Mouse (Mus musculus) stomach, postnatal 0 days (tissue): ENCODE measurements around the gene Sox6.

Experiments used
- CTCF ChIP-seq: IDR thresholded peaks from 2 replicates; pipeline ENCODE4 v1.5.1; 2016; ENCODE audit warnings: antibody characterized with exemption, low read depth, mild to moderate bottlenecking, moderate library complexity
- EP300 ChIP-seq: optimal IDR thresholded peaks from 2 replicates; pipeline ENCODE3; 2016; ENCODE audit warnings: antibody characterized with exemption

DNA sequence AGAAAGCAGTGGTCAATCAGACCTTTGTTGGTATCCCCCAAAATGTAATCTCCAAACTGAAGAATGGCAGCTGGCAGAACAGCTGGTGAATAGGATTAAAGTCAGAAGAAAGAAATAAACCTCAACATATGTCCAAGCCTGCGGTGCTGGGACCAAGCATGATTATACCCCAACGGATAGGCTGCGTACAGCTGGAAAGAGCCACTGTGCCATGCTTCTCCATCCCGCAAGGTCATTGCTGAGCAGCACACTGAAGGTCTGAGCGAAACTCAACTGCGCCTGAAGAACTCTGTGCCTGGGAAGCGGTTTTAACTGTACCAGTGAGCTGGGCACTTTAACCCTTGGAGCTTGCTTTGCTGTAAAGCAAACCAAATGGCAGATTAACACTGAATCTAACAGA, 291.1 kb downstream of the Sox6 start:
- TF ChIP-seq CTCF (no peak), EP300 (no peak)
